Mouse (Mus musculus) hindbrain, embryonic 11.5 days (tissue): ENCODE measurements at regions not wholly inside any gene's neighbourhood (a gene's known extent, or its start where the extent isn't known, plus 50 kb on each side); places are given as distances from the start of the nearest gene placed in this dataset.

Experiments used
- ATAC-seq: fragments of 200-750 bp; cut with Nextera tagmentation; 2 replicates; pipeline ENCODE4 v1.8.0; 2017; ENCODE audit warnings: mild to moderate bottlenecking, moderate TSS enrichment, moderate library complexity; ENCODE audit not compliant: low FRiP score
- DNase-seq: peaks from one replicate; pipeline ENCODE4 v3.0.0-alpha.2; 2015; ENCODE audit warnings: low spot score
- H3K27ac ChIP-seq: fragments of 300-500 bp; sonication (generic); 2 replicates; pipeline ENCODE4 v1.5.1; 2014; ENCODE audit warnings: mild to moderate bottlenecking, low read depth, low read length
- H3K27me3 ChIP-seq: fragments of 300-500 bp; sonication (generic); 2 replicates; pipeline ENCODE4 v1.6.1; 2014; ENCODE audit warnings: mild to moderate bottlenecking, low read length, moderate library complexity, mixed read lengths; ENCODE audit not compliant: control insufficient read depth, insufficient read depth
- H3K36me3 ChIP-seq: fragments of 300-500 bp; sonication (generic); 2 replicates; pipeline ENCODE4 v1.6.1; 2014; ENCODE audit warnings: mild to moderate bottlenecking, low read length, moderate library complexity, mixed read lengths; ENCODE audit not compliant: control insufficient read depth, insufficient read depth
- H3K4me1 ChIP-seq: fragments of 300-500 bp; sonication (generic); replicated peaks from 2 replicates; pipeline ENCODE4 v1.6.1; 2014; ENCODE audit warnings: low read length, mixed read lengths; ENCODE audit not compliant: control insufficient read depth, insufficient read depth
- H3K4me2 ChIP-seq: fragments of 300-500 bp; sonication (generic); replicated peaks from 2 replicates; pipeline ENCODE4 v1.6.1; 2014; ENCODE audit warnings: mild to moderate bottlenecking, low read depth, low read length
- H3K4me3 ChIP-seq: fragments of 300-500 bp; sonication (generic); 2 replicates; pipeline ENCODE4 v1.5.1; 2014; ENCODE audit warnings: low read depth, low read length
- H3K9ac ChIP-seq: fragments of 300-500 bp; sonication (generic); 2 replicates; pipeline ENCODE4 v1.6.1; 2014; ENCODE audit warnings: low read depth, low read length
- H3K9me3 ChIP-seq: fragments of 300-500 bp; sonication (generic); 2 replicates; pipeline ENCODE4 v1.6.1; 2016; ENCODE audit warnings: low read length; ENCODE audit not compliant: control insufficient read depth
- WGBS: fragments of 180-500 bp; shearing (Covaris S2); extraction: QIAGEN DNeasy Blood & Tissue Kit; methylation state at CpG from one replicate; pipeline ENCODE4 v1.1.7; 2014; 5-methylcytosine and 5-hydroxymethylcytosine counted together

- no peak overlapping the region for H3K9ac ChIP-seq
- no peaks in the 10 kb centered on the region for H3K36me3 ChIP-seq
- WGBS: 92% methylated on average over 1 of the region's 1 CpGs
- no peak overlapping the region for H3K4me2 ChIP-seq
- no peaks in the 10 kb centered on the region for H3K4me1 ChIP-seq
- no peak overlapping the region for H3K27ac ChIP-seq
- ATAC-seq: peak; percentile 66
- H3K9me3 ChIP-seq: no peaks in the 10 kb centered on the region
- H3K4me3 ChIP-seq: no peak overlapping the region
- no peak for DNase-seq
- H3K27me3 ChIP-seq: no peaks in the 10 kb centered on the region
Observed at GRCm38 (mm10) chr4:26171177-26171576, 175.5 kb downstream of the Manea start.

GRCm38 (mm10) chr4:26156198-26156597, 190.5 kb downstream of the Manea start:
- no peak overlapping the region for H3K4me2 ChIP-seq
- no peak overlapping the region for H3K27ac ChIP-seq
- H3K4me3 ChIP-seq: no peak overlapping the region
- no peak for DNase-seq
- no peaks in the 10 kb centered on the region for H3K9me3 ChIP-seq
- H3K9ac ChIP-seq: no peak overlapping the region
- H3K36me3 ChIP-seq: no peaks in the 10 kb centered on the region
- no peak for ATAC-seq
- no peaks in the 10 kb centered on the region for H3K4me1 ChIP-seq
- H3K27me3 ChIP-seq: no peaks in the 10 kb centered on the region
